Mouse (Mus musculus) activated CD4-positive, CD25-positive, alpha-beta regulatory T cell, adult 4 months (primary cell): ENCODE results near the gene Mta1. TPM values are rescaled to one million over a fixed set of nuclear protein-coding genes. Genes with fewer than 3 reads are reported as not detected.
A peak's percentile ranks its signal among the peaks of the same experiment; 100 is the strongest.

Experiments used
- ATAC-seq: one replicate; pipeline ENCODE4 v1.8.0; 2017
- polyA plus RNA-seq, 2 experiments: library from polyadenylated mRNA; unstranded; fragments of 100-300 nt; shearing (Covaris generic); gene quantifications; one replicate each; pipeline ENCODE4 v1.2.1; 2017

The Mta1 gene
- polyA plus RNA-seq, 2 experiments from 2014 or later: 12.9 to 16.0 TPM

GRCm38 (mm10) chr12:113098530-113099151 is 563 bp downstream of the Mta1 start:
- no peak for ATAC-seq

DNA sequence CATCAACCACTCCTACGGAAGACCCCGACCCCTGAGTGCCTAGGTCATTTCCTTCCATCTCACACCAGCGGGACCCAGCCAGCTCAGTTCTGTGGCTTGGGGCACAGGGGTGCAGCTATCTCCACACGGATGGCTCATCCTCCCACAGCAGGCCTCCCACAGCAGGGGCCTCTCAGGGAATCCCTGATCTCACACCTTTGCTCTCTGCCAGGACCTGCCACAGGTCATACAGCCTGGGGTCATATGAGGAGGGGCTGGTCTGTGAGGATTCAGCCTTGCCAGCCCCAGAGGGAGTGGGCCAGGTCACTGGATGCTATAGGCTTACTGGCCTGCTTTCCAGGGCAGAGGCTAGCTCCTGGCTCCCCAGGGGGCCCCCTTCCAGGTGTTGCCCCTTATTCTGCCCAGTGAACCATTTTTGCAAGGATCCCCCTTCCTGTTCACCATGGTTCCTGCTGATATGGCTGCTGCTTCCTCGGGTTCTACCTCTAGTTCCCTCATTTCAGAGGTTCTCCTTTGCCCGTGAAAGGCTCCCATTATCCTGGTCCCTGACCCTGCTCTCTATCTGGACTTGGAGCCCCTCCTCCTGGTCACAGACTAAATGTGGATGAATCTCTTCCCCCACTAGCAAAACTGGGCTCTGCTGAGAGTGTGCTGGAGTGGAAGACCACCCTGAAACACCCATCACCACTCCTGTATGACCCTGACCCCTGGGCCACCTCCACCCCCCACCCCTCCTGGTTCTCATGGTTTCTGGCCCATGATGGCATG is 1.6 kb downstream of the Mta1 start:
- no peak for ATAC-seq

DNA sequence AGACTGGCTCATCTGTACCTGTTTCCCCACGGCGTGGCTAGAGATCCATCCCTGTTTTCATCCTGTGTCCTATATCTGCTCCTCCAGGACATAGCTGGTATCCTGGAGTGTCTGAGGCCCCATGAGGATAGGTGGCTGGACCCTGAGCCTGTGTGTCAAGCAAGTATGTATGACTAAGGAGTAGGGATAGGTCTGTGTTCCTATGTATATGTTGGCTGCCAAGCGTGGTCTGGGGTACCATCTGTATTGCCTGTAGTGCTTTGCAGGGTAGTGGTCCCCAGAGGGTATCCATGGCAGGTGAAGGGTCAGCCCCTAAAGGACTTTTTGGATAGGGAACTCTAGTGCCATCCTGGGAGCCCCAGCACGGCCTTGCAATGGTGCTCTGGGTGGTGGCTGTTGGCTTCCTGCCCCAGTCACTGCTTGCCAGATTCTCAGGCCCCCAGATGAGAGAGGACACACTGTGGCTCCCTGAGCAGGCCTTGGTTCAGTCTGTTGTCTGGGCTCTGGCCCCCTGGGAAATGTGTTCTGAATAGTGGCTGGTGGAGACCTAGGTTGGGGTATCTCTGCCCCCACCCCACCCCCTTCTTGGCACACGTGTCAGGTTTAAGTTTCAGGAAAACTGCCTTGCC is 2.5 kb downstream of the Mta1 start:
- ATAC-seq: no peak

DNA sequence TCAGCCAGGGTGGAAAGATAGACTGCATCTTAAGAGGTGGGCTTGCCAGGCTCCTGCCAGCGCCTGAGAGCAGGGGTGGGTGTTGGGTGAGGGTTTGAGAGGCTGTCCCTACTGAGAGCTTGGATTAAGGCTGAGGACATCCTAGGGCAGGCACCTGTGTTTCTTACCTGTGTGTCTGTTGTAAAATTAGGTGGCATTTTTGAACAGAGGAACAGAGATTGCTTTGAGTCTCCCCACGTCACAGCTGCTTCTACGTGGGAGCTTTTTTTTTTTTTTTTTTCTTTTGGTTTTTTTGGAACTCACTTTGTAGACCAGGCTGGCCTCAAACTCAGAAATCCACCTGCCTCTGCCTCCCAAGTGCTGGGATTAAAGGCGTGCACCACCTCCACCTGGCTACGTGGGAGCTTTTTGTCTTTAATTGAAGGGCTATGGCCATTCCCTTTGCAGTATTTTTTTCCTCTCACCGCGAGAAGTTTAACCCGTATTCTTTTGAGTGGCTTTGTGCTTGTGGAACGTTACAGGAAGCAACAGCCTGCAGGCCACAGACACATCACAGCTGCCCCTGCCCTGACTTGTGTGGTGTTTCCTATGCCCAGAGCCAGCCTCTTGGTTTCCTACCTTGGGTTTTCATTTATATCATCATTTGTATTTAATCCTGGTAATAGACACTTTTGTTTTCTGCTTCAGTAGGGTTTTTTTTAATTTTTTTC is 3.3 kb downstream of the Mta1 start:
- no peak for ATAC-seq

GRCm38 (mm10) chr12:113102461-113102860 is 4.4 kb downstream of the Mta1 start:
- ATAC-seq: peak; percentile 62

- ATAC-seq: no peak
Observed at GRCm38 (mm10) chr12:113103846-113104451, 5.9 kb downstream of the Mta1 start.

DNA sequence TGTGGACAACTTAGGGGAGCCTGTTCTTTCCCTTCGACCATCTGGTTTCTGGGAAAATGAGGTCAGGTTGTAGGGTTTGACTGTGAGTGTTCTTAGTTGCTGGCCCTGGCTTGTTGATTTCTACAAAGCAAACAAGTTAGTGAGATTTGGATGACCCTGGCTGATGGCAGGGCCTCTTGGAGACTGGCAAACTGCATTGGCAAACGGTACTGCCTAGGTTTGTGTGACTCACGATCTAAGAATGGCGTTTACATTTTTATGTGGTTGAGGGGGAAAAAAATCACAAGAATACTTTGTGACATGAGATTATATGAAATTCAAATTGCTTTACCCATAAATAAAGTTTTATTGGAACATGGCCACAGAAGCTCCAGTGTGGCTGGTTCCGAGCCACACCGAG is 8.3 kb downstream of the Mta1 start:
- no peak for ATAC-seq

DNA sequence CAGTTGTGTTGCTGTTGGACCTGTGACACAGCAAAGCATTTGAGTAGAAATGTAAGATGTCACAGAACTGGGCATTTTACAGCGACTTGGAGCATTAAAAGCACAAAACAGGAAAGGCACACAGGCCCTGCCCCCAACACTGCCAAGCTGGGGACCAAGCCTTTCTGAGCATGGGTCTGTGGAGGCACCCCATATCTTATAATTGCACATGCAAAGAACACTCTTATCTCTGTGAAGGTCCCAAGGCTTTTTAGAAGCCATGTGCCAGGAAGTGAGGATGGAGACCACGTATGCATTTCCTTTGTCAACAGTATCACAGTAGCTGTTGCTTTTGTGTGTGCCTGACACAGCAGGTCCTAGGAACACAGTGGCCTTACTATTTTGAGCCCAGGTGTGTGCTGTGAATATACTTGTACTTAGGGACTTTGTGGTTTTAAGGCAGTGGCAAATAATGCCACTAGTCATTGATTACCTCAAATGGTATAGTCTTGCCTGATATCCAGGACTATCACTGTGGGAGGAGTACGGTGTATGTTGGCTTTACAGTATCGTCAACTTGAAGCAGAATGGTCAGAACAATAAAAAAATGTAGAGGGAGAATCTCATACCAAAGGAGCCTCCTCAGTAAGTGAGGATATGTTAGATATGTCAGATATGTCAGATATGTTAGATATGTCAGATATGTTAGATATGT is 9.5 kb downstream of the Mta1 start:
- peak; percentile 32 for ATAC-seq

DNA sequence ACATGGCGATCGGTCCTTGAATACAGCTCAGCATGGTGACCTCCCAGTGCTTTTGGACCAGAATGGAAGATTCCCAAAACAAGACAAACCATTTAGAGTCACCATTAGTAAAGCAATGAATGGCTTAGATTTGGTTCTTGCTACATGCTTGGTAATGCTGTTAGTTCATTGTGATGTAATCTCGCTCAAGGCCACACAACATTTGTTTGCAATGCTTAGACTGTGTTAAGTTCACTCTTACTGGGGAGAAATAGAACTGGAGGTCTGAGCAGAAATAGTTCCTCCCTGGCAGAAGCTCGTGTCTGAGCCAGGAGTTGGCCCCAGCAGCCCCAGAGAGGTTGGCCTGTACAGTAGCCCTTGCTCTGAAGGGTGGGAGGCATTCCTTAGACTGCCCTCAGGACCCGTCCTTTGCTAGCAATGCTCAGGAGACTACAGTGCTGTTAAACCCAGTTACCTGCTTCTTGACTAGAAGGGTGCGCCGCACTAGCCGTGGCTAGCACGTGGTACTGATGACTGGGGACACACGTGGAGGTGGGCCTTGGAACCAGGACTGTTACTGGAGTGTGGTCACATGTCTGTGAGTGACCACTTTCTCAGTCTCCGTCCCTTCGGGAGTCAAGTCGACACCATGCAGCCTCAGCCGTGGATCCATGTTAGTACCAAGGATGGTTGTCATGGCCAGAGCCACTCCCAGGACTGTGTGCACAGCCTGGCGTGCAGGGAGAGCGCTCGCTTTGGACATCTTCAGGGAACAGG is 10.6 kb downstream of the Mta1 start:
- ATAC-seq: no peak

DNA sequence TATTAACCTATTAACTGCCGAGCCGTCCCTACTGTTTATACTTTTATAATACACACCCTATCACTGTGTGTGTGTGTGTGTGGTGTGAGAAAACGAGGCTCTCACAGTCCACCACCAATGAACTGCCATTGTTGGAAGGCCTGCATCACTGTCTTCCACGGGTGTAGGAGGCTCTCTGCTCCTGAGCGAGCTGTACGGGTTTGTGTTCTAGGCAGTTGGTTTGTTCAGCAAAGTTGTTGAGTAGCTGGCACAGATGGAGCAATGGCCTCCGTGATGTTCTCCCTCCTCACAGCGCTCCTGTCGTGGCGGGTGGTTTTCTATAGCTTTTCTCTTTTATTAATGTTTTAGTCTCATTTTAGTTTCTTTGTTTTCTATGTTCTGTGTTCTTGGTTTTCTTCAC is 11.7 kb downstream of the Mta1 start:
- ATAC-seq: no peak

GRCm38 (mm10) chr12:113114141-113114540 is 16.1 kb downstream of the Mta1 start:
- no peak for ATAC-seq

DNA sequence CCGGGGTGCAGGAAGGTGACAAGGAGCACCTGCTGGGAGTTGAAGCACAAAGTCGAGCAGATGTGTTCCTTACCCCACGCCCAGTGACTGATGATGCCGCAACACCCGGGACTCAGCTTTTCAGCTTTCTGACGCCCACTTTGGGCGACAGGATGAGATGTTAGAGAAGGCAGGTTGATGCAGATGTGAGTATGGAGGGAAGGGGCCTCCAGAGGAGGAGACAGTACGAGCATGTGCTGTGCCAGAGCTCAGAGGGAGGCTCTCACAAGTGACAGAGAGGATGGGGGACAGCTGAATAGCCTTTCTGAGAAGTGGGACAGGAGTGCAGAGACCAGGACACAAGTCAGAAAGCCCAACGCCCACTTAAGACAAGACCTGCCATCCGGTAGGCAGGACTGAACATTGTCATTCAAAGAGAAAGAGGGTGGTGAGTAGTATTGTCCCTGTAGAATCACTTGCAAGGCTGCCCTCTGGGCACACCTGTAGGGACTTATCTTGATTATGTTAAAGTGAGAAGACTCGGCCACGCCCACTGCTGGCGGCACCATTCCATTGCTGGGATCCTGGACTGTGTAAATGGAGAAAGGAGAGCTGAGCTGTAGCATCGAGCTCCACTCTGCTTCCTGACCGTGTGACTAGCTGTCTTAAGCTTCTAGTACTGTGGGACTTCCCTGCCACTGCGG is 16.9 kb downstream of the Mta1 start:
- ATAC-seq: no peak

DNA sequence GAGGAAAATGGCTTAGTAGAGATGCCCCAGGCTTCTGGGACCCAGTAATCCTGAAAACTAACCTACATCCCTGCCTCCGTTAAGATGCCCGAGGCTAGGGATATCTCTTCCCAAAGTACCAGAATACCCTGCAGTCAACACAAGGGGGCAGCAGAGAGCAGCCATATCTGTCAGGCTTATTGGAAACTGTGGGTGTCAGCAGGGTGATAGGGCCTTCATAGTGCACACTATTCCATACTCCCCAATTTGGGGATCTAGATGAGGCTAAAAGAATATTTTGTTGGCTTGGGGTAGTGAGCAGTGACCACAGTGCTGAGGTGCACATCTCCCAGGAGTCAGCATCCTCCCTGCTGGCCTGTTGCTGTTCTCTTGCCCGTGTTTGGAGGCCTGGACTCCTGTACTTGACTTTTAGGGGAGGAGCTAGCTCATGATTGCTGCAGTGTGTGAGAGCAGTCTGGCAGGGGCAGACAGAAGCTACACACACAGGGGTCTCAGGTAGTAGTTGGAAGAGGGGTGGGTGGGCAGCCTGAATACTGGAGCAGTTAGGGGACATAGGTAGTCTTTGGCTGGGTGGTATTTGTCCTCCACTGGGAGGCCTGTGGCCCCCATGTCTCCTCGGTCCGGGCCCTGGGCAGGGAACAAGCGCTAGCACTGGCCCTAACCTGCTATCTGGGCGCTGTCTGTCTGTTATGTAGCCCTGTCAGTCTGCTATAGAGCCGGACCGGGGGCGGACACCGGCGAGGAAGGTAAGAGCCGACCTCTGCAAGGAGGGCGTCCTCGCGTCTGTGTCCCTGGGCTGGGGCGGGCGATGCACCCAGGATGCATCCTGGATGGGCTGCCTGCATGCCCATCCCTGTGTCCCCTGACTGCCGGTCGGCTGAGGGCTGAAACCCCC is 21.7 kb downstream of the Mta1 start:
- ATAC-seq: peak; percentile 83

GRCm38 (mm10) chr12:113124726-113125125 is 26.6 kb downstream of the Mta1 start:
- no peak for ATAC-seq

DNA sequence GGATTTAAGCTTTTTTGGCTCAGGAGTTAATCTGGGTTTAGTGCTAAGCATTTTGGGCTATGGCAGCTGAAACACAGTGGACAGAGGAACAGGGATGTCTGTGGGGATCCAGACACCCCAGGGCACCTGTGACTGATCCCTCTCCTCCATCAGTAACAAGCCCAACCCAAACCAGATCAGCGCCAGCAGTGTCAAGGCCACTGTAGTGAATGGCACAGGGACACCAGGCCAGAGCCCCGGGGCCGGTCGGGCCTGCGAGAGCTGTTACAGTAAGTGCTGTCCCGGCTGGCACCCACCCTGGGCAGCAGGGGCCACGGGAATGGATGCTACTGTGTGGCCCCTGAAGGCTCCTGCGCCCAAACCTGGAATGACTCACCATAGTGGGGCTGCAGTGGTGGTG is 32.7 kb downstream of the Mta1 start:
- ATAC-seq: no peak

GRCm38 (mm10) chr12:113131601-113132000 is 33.5 kb downstream of the Mta1 start:
- no peak for ATAC-seq

DNA sequence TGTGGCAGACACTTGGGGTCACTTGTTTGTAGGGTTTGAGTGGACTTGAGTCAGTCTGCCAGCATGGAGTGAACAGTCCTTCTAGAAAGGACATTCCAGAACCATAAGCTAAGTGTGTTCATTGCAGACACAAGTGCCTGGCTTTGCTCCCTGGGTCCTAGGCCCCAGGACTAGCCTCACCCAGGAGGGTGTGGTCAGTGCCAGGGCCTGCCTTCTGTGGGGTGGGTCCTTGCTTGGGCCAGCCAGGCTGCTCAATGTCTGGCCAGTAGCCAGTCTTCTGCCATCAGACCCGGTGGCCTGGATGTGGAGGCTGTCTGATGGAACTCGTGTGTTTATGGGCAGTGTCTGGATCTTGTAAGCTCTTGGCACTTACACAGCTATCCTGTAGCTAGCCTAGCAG is 34.5 kb downstream of the Mta1 start:
- no peak for ATAC-seq

GRCm38 (mm10) chr12:113133260-113133659 is 35.2 kb downstream of the Mta1 start:
- no peak for ATAC-seq

GRCm38 (mm10) chr12:113133861-113134403 is 35.9 kb downstream of the Mta1 start:
- no peak for ATAC-seq
